Mouse (Mus musculus) lung, adult 2 months (tissue): Measurements from ENCODE around the gene Slc37a2.

Source experiments
- CTCF ChIP-seq: fragments of 200-500 bp; IDR thresholded peaks from 2 replicates; pipeline ENCODE4 v1.5.1; 2011; ENCODE audit warnings: mild to moderate bottlenecking, low read length, control low read depth; ENCODE audit not compliant: insufficient read depth
- POLR2A ChIP-seq: fragments of 200-500 bp; IDR thresholded peaks from 2 replicates; pipeline ENCODE4 v1.6.1; 2011; ENCODE audit warnings: low read depth, mild to moderate bottlenecking, control low read depth, low read length, borderline replicate concordance; ENCODE audit errors: extremely low read depth

DNA sequence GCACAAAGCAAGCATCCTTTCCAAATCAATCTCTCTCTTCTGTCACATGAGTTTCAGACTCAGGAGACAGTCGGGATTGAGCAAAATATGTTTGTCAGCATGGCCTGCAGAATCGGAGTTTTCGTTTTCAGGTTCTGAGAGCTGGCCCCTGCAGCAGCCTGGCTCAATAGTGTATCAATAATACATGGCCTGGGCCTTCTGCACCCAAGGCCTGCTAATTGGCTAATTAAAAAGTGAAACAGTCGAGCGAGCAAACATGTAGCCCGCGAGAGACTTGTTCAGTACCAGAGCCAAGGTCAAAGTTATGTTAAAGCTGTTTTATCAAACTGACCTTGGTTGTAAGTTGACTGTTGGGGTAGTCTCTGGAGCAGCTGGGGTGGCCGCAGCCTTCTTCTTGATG lies 34.8 kb downstream of the Slc37a2 start:
- TF ChIP-seq POLR2A (no peak), CTCF (no peak)
